Mouse (Mus musculus) urinary bladder, postnatal 4 days (tissue): Measurements from ENCODE around the gene Dera.

Source experiments
- DNase-seq, 2 experiments: peaks; one replicate each; pipeline ENCODE4 v3.0.0; 2021 to 2022; ENCODE audit warnings: low spot score in 2 of 2

Gene Dera

DNA sequence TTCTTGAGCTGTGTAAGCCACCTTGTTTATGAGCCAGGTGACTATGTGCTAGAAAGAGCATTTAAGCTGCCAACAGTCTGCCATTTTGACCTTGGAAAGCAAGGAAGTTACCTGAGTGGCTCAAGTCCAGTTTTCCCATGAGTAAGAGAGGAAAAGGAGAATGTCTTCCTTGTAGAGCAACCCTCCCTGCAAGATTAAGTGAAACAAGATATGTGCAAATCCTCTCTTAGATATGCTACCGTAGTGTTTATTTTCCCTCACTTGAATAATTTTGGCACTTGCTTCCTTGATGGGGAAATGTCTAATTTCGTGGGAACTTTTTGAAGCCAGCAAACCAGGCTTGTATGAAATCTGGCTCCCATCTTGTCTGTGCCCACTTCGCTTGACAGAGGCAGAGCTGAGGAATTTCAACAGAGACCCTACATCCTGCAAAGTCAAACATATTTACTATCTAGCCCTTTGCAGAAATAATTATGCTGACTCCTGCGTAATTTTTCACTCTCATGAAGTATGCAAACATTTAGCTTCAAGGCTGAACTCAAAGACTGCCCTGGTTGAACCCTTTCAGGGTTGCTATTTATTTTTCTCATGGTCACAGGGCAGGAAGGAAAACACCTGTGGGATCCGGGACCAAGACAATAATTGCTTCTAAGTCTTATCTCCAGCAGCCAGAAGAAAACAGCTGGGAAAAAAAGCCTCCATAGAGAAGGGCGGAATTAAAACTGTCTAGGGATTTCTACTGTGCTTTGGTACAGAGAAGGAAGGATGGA is 132.0 kb downstream of the Dera start:
- DNase-seq: no peak

DNA sequence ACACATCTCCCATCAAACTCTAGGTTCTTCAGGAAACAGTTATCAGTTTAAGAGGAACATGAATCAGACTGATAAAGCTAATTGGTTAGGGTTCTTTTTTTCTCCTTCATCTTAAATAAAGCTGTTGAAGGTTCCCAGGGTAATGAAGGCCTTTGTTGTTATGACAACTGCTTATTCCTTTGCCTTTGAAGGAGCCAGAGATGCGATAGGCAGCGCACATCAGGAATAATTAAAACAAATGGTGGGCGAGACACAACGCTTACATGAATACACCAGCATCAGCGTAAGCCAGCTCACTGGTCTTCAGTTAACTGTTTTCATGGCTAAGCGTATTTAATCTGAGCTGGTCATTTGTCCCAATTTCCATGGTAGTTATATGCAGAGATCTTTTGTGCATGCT is 132.9 kb downstream of the Dera start:
- DNase-seq: no peak

DNA sequence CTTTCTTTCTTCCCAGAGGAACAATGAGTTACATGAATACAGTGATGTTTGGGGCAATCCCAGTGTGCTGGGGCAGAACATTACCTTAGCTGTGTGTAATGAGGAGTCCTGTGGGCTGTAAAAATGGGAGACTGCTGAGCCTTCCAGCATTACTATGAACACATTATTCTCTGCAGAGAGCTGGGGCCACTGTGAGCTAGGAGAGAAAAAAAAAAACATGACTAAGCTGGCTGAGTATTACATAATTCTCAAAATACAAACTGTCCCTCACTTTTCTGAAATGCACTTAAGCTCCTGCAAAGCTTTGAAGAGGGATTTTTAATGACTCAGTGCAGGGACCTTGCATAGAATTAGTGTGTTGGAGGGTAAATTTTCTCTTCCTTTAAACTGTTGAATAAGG is 143.3 kb downstream of the Dera start:
- DNase-seq: no peak

DNA sequence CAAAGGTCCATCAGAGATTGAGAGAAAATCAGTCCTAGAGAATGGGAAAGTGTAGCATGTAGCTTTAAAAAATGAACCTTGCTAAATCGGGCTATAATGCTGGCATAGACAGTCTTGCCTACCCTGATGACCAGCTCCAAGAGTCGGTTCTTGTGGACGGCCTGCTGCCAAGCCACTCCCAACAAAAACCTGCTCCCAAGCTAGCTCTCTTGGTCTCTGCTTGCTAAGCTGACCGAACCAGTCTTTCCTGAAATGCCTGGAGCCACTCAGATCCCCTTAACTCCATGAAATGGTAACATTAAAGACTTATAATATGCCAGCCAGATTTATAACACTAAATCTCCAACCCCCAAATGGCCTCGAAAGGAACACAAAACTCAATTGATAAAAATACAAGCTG is 146.9 kb downstream of the Dera start:
- DNase-seq: peak in 1 of 2 experiments; percentile 18
